Mouse (Mus musculus) lung, embryonic 14.5 days (tissue): ENCODE measurements around the gene Wbp11. TPM values are rescaled to one million over a fixed set of nuclear protein-coding genes. Genes with fewer than 3 reads are reported as not detected.

Experiments used
- ATAC-seq: fragments of 200-750 bp; cut with Nextera tagmentation; 2 replicates; pipeline ENCODE4 v1.8.0; 2017; ENCODE audit warnings: mild to moderate bottlenecking, moderate TSS enrichment, moderate library complexity; ENCODE audit not compliant: insufficient read depth
- DNase-seq: peaks from one replicate; pipeline ENCODE4 v3.0.0-alpha.2; 2015
- H3K27ac ChIP-seq: fragments of 300-500 bp; sonication (generic); 2 replicates; pipeline ENCODE4 v1.5.1; 2014; ENCODE audit warnings: low read depth, mild to moderate bottlenecking, moderate library complexity
- H3K27me3 ChIP-seq: fragments of 300-500 bp; sonication (generic); 2 replicates; pipeline ENCODE4 v1.6.1; 2014; ENCODE audit warnings: low read length, control low read depth; ENCODE audit not compliant: insufficient read depth
- H3K36me3 ChIP-seq: fragments of 300-500 bp; sonication (generic); 2 replicates; pipeline ENCODE4 v1.6.1; 2014; ENCODE audit warnings: control low read depth; ENCODE audit not compliant: insufficient read depth
- H3K4me1 ChIP-seq: fragments of 300-500 bp; sonication (generic); 2 replicates; pipeline ENCODE4 v1.6.1; 2014; ENCODE audit warnings: antibody characterized with exemption, control low read depth; ENCODE audit not compliant: insufficient read depth
- H3K4me2 ChIP-seq: fragments of 300-500 bp; sonication (generic); 2 replicates; pipeline ENCODE4 v1.6.1; 2014; ENCODE audit warnings: mild to moderate bottlenecking
- H3K4me3 ChIP-seq: fragments of 300-500 bp; sonication (generic); 2 replicates; pipeline ENCODE4 v1.5.1; 2014; ENCODE audit warnings: low read depth, low read length
- H3K9ac ChIP-seq: fragments of 300-500 bp; sonication (generic); 2 replicates; pipeline ENCODE4 v1.6.1; 2014
- H3K9me3 ChIP-seq: fragments of 300-500 bp; sonication (generic); 2 replicates; pipeline ENCODE4 v1.6.1; 2016; ENCODE audit warnings: low read depth, low read length, control low read depth
- CTCF ChIP-seq: IDR thresholded peaks from 2 replicates; pipeline ENCODE4 v1.5.1; 2016; ENCODE audit warnings: antibody characterized with exemption, low read depth
- WGBS: fragments of 180-500 bp; shearing (Covaris S2); extraction: QIAGEN DNeasy Blood & Tissue Kit; methylation state at CpG from one replicate; pipeline ENCODE4 v1.1.7; 2014; 5-methylcytosine and 5-hydroxymethylcytosine counted together
- polyA plus RNA-seq: library from polyadenylated mRNA; unstranded; fragments of >200 nt; fragmentation: Nextera tagmentation; extraction: Ambion mirVana; gene quantifications from 2 replicates; pipeline ENCODE4 v1.2.1, GENCODE M21; 2014

Gene Wbp11
- polyA plus RNA-seq, 1 experiment from 2014 or later, result 134 TPM

- Histone ChIP-seq H3K4me2 (no peak overlapping the region), H3K27ac (no peak overlapping the region), H3K36me3 (peaks cover 92% of the 10 kb centered on the region), H3K27me3 (no peaks in the 10 kb centered on the region), H3K9ac (no peak overlapping the region), H3K4me3 (no peak overlapping the region), H3K4me1 (no peaks in the 10 kb centered on the region), H3K9me3 (no peaks in the 10 kb centered on the region)
- 94% methylated on average over 18 of the region's 18 CpGs for WGBS
- no peak for DNase-seq
- TF ChIP-seq CTCF, result no peak
- no peak for ATAC-seq
Measured at GRCm38 (mm10) chr6:136821086-136821485, 6.9 kb downstream of the Wbp11 start.

- DNase-seq, result no peak
- Histone ChIP-seq H3K27ac (no peak overlapping the region), H3K4me3 (no peak overlapping the region), H3K9me3 (no peaks in the 10 kb centered on the region), H3K4me1 (no peaks in the 10 kb centered on the region), H3K36me3 (peaks cover 94% of the 10 kb centered on the region), H3K27me3 (no peaks in the 10 kb centered on the region), H3K4me2 (no peak overlapping the region), H3K9ac (no peak overlapping the region)
- TF ChIP-seq CTCF, result no peak
- no peak for ATAC-seq
- WGBS, result 94% methylated on average over 21 of the region's 21 CpGs
Measured at GRCm38 (mm10) chr6:136820381-136820780, 7.7 kb downstream of the Wbp11 start.

- 94% methylated on average over 3 of the region's 3 CpGs for WGBS
- ATAC-seq, result no peak
- no peak for DNase-seq
- Histone ChIP-seq H3K4me3 (no peak overlapping the region), H3K9ac (no peak overlapping the region), H3K27ac (no peak overlapping the region), H3K27me3 (no peaks in the 10 kb centered on the region), H3K4me2 (no peak overlapping the region), H3K4me1 (no peaks in the 10 kb centered on the region), H3K9me3 (no peaks in the 10 kb centered on the region), H3K36me3 (peaks cover 97% of the 10 kb centered on the region)
- TF ChIP-seq CTCF, result no peak
Measured at GRCm38 (mm10) chr6:136817549-136817948, 10.5 kb downstream of the Wbp11 start.

GRCm38 (mm10) chr6:136816826-136817225, 11.2 kb downstream of the Wbp11 start:
- ATAC-seq, result no peak
- no peak overlapping the region for H3K4me3 ChIP-seq

GRCm38 (mm10) chr6:136815381-136815780, 12.7 kb downstream of the Wbp11 start:
- Histone ChIP-seq H3K27me3 (no peaks in the 10 kb centered on the region), H3K9ac (no peak overlapping the region), H3K27ac (no peak overlapping the region), H3K4me1 (no peaks in the 10 kb centered on the region), H3K9me3 (no peaks in the 10 kb centered on the region), H3K4me2 (no peak overlapping the region), H3K36me3 (peaks cover 87% of the 10 kb centered on the region), H3K4me3 (no peak overlapping the region)
- WGBS, result 93% methylated on average over 7 of the region's 7 CpGs
- ATAC-seq, result no peak
- no peak for TF ChIP-seq CTCF
- DNase-seq, result no peak

More at GRCm38 (mm10) chr6:136816826-136817225, 11.2 kb downstream of the Wbp11 start:
- TF ChIP-seq CTCF, result no peak
- Histone ChIP-seq H3K9ac (no peak overlapping the region), H3K36me3 (peaks cover 97% of the 10 kb centered on the region), H3K4me2 (no peak overlapping the region), H3K9me3 (no peaks in the 10 kb centered on the region), H3K27me3 (no peaks in the 10 kb centered on the region), H3K27ac (no peak overlapping the region), H3K4me1 (no peaks in the 10 kb centered on the region)
- DNase-seq, result no peak
- WGBS, result 92% methylated on average over 21 of the region's 21 CpGs

GRCm38 (mm10) chr6:136813117-136813516, 14.9 kb downstream of the Wbp11 start:
- ATAC-seq (no peak), DNase-seq (peak; percentile 69)
- Histone ChIP-seq H3K4me3 (no peak overlapping the region), H3K36me3 (peaks cover 65% of the 10 kb centered on the region), H3K4me1 (0 out of 2 replicates have a peak, but pooled peaks cover 3% of the 10 kb centered on the region), H3K9ac (no peak overlapping the region), H3K27me3 (no peaks in the 10 kb centered on the region), H3K27ac (no peak overlapping the region), H3K4me2 (no peak overlapping the region), H3K9me3 (no peaks in the 10 kb centered on the region)
- 31% methylated on average over 4 of the region's 4 CpGs for WGBS
- peak; percentile 38; the same call in 1 of the 2 replicates for TF ChIP-seq CTCF

GRCm38 (mm10) chr6:136811196-136811595, 16.8 kb downstream of the Wbp11 start:
- no peak overlapping the region for H3K4me2 ChIP-seq
- DNase-seq (no peak), ATAC-seq (no peak)
- H3K27me3 ChIP-seq, result no peaks in the 10 kb centered on the region
- WGBS, result 80% methylated on average over 10 of the region's 10 CpGs
- H3K4me1 ChIP-seq, result peaks cover 7% of the 10 kb centered on the region; the same call in 1 of the 2 replicates
- no peak overlapping the region for H3K4me3 ChIP-seq
- no peaks in the 10 kb centered on the region for H3K9me3 ChIP-seq
- H3K9ac ChIP-seq, result no peak overlapping the region
- peaks cover 46% of the 10 kb centered on the region for H3K36me3 ChIP-seq
- TF ChIP-seq CTCF, result no peak
- H3K27ac ChIP-seq, result no peak overlapping the region

- peak overlapping the region; percentile 95 for H3K4me2 ChIP-seq
- peaks cover 10% of the 10 kb centered on the region; the same call in 1 of the 2 replicates for H3K4me1 ChIP-seq
- peak overlapping the region; percentile 68 for H3K9ac ChIP-seq
- no peak for DNase-seq
- H3K27me3 ChIP-seq, result no peaks in the 10 kb centered on the region
- no peaks in the 10 kb centered on the region for H3K9me3 ChIP-seq
- no peak for TF ChIP-seq CTCF
- peak overlapping the region; percentile 83 for H3K4me3 ChIP-seq
- WGBS, result 61% methylated on average over 13 of the region's 13 CpGs
- H3K36me3 ChIP-seq, result peaks cover 33% of the 10 kb centered on the region
- no peak overlapping the region for H3K27ac ChIP-seq
- no peak for ATAC-seq
Measured at GRCm38 (mm10) chr6:136809673-136810072, 18.4 kb downstream of the Wbp11 start.
